Mouse (Mus musculus) hindbrain, embryonic 14.5 days (tissue): ENCODE results near the gene Rassf8. TPM values are rescaled to one million over a fixed set of nuclear protein-coding genes. Genes with fewer than 3 reads are reported as not detected.

Experiments
- ATAC-seq: fragments of 200-750 bp; cut with Nextera tagmentation; 2 replicates; pipeline ENCODE4 v1.8.0; 2017; ENCODE audit warnings: moderate number of reproducible peaks, mild to moderate bottlenecking, moderate TSS enrichment, moderate library complexity; ENCODE audit not compliant: low FRiP score
- DNase-seq: peaks from one replicate; pipeline ENCODE4 v3.0.0-alpha.2; 2015; ENCODE audit warnings: low spot score
- H3K27ac ChIP-seq: fragments of 300-500 bp; sonication (generic); 2 replicates; pipeline ENCODE4 v1.5.1; 2014; ENCODE audit warnings: mild to moderate bottlenecking, moderate library complexity
- H3K27me3 ChIP-seq: fragments of 300-500 bp; sonication (generic); 2 replicates; pipeline ENCODE4 v1.6.1; 2014; ENCODE audit warnings: mild to moderate bottlenecking, low read length, mixed read lengths; ENCODE audit not compliant: control insufficient read depth, insufficient read depth
- H3K36me3 ChIP-seq: fragments of 300-500 bp; sonication (generic); replicated peaks from 2 replicates; pipeline ENCODE4 v1.6.1; 2014; ENCODE audit not compliant: control insufficient read depth, insufficient read depth
- H3K4me1 ChIP-seq: fragments of 300-500 bp; sonication (generic); replicated peaks from 2 replicates; pipeline ENCODE4 v1.6.1; 2014; ENCODE audit warnings: antibody characterized with exemption, low read length, mixed read lengths; ENCODE audit not compliant: control insufficient read depth, insufficient read depth
- H3K4me2 ChIP-seq: fragments of 300-500 bp; sonication (generic); replicated peaks from 2 replicates; pipeline ENCODE4 v1.6.1; 2014; ENCODE audit warnings: mild to moderate bottlenecking, moderate library complexity
- H3K4me3 ChIP-seq: fragments of 300-500 bp; sonication (generic); replicated peaks from 2 replicates; pipeline ENCODE4 v1.5.1; 2014; ENCODE audit warnings: mild to moderate bottlenecking, low read length
- H3K9ac ChIP-seq: fragments of 300-500 bp; sonication (generic); 2 replicates; pipeline ENCODE4 v1.6.1; 2014
- H3K9me3 ChIP-seq: fragments of 300-500 bp; sonication (generic); 2 replicates; pipeline ENCODE4 v1.6.1; 2016; ENCODE audit warnings: low read length; ENCODE audit not compliant: control insufficient read depth
- WGBS: fragments of 180-500 bp; shearing (Covaris S2); extraction: QIAGEN DNeasy Blood & Tissue Kit; methylation state at CpG from one replicate; pipeline ENCODE4 v1.1.7; 2014; 5-methylcytosine and 5-hydroxymethylcytosine counted together
- polyA plus RNA-seq: library from polyadenylated mRNA; unstranded; fragments of >200 nt; fragmentation: Nextera tagmentation; extraction: Ambion mirVana; gene quantifications from 2 replicates; pipeline ENCODE4 v1.2.1, GENCODE M21; 2014

Gene Rassf8
- polyA plus RNA-seq, 1 experiment from 2014 or later: 5.0 TPM

- Histone ChIP-seq H3K9ac (no peak overlapping the region), H3K27ac (no peak overlapping the region), H3K9me3 (no peaks in the 10 kb centered on the region), H3K27me3 (no peaks in the 10 kb centered on the region), H3K36me3 (no peaks in the 10 kb centered on the region), H3K4me2 (no peak overlapping the region), H3K4me3 (no peak overlapping the region), H3K4me1 (no peaks in the 10 kb centered on the region)
- DNase-seq (no peak), ATAC-seq (no peak)
- WGBS: 97% methylated on average over 4 of the region's 4 CpGs
Observed at GRCm38 (mm10) chr6:145789738-145790137, 43.2 kb downstream of the Rassf8 start.

GRCm38 (mm10) chr6:145792373-145792772 is 45.8 kb downstream of the Rassf8 start:
- H3K4me2 ChIP-seq: no peak overlapping the region
- H3K9ac ChIP-seq: no peak overlapping the region
- H3K27ac ChIP-seq: no peak overlapping the region
- H3K4me1 ChIP-seq: no peaks in the 10 kb centered on the region
- WGBS: 78% methylated on average over 7 of the region's 7 CpGs
- ATAC-seq: no peak
- no peaks in the 10 kb centered on the region for H3K27me3 ChIP-seq
- no peaks in the 10 kb centered on the region for H3K36me3 ChIP-seq
- DNase-seq: no peak
- H3K4me3 ChIP-seq: no peak overlapping the region
- H3K9me3 ChIP-seq: no peaks in the 10 kb centered on the region

- no peak overlapping the region for H3K27ac ChIP-seq
- ATAC-seq (peak; percentile 43; the same call in 1 of the 2 replicates), DNase-seq (peak; percentile 73)
- no peak overlapping the region for H3K9ac ChIP-seq
- no peaks in the 10 kb centered on the region for H3K36me3 ChIP-seq
- H3K4me2 ChIP-seq: no peak overlapping the region
- no peak overlapping the region for H3K4me3 ChIP-seq
- 22% methylated on average over 4 of the region's 4 CpGs for WGBS
- no peaks in the 10 kb centered on the region for H3K4me1 ChIP-seq
- no peaks in the 10 kb centered on the region for H3K27me3 ChIP-seq
- no peaks in the 10 kb centered on the region for H3K9me3 ChIP-seq
Observed at GRCm38 (mm10) chr6:145793109-145793593, 46.6 kb downstream of the Rassf8 start.

GRCm38 (mm10) chr6:145794671-145795070 is 48.1 kb downstream of the Rassf8 start:
- Histone ChIP-seq H3K9me3 (no peaks in the 10 kb centered on the region), H3K27me3 (no peaks in the 10 kb centered on the region), H3K9ac (no peak overlapping the region), H3K4me3 (no peak overlapping the region), H3K27ac (no peak overlapping the region), H3K36me3 (no peaks in the 10 kb centered on the region), H3K4me2 (no peak overlapping the region), H3K4me1 (no peaks in the 10 kb centered on the region)
- no peak for ATAC-seq
- WGBS: 55% methylated on average over 4 of the region's 4 CpGs
- DNase-seq: no peak

GRCm38 (mm10) chr6:145796191-145797023 is 49.9 kb downstream of the Rassf8 start:
- ATAC-seq: no peak
- 47% methylated on average over 14 of the region's 14 CpGs for WGBS
- Histone ChIP-seq H3K27ac (no peak overlapping the region), H3K4me2 (no peak overlapping the region), H3K4me1 (no peaks in the 10 kb centered on the region), H3K36me3 (no peaks in the 10 kb centered on the region), H3K9ac (no peak overlapping the region), H3K4me3 (no peak overlapping the region), H3K27me3 (no peaks in the 10 kb centered on the region), H3K9me3 (no peaks in the 10 kb centered on the region)
- DNase-seq: no peak

- Histone ChIP-seq H3K4me2 (no peak overlapping the region), H3K27ac (no peak overlapping the region), H3K36me3 (no peaks in the 10 kb centered on the region), H3K27me3 (no peaks in the 10 kb centered on the region), H3K9ac (no peak overlapping the region), H3K4me3 (no peak overlapping the region), H3K4me1 (no peaks in the 10 kb centered on the region), H3K9me3 (no peaks in the 10 kb centered on the region)
- ATAC-seq (no peak), DNase-seq (no peak)
- 55% methylated on average over 3 of the region's 3 CpGs for WGBS
Observed at GRCm38 (mm10) chr6:145797692-145798091, 51.1 kb downstream of the Rassf8 start.

- WGBS: 86% methylated on average over 3 of the region's 3 CpGs
- H3K27ac ChIP-seq: no peak overlapping the region
Observed at GRCm38 (mm10) chr6:145801796-145802488, 55.4 kb downstream of the Rassf8 start.

GRCm38 (mm10) chr6:145802881-145803280 is 56.3 kb downstream of the Rassf8 start:
- DNase-seq (no peak), ATAC-seq (no peak)
- Histone ChIP-seq H3K9ac (no peak overlapping the region), H3K4me1 (no peaks in the 10 kb centered on the region), H3K4me2 (no peak overlapping the region), H3K36me3 (no peaks in the 10 kb centered on the region), H3K27ac (no peak overlapping the region), H3K9me3 (no peaks in the 10 kb centered on the region), H3K4me3 (no peak overlapping the region), H3K27me3 (no peaks in the 10 kb centered on the region)
- WGBS: 82% methylated on average over 8 of the region's 8 CpGs

More at GRCm38 (mm10) chr6:145801796-145802488, 55.4 kb downstream of the Rassf8 start:
- Histone ChIP-seq H3K4me1 (no peaks in the 10 kb centered on the region), H3K4me2 (no peak overlapping the region), H3K9ac (no peak overlapping the region), H3K4me3 (no peak overlapping the region), H3K27me3 (no peaks in the 10 kb centered on the region), H3K9me3 (no peaks in the 10 kb centered on the region), H3K36me3 (no peaks in the 10 kb centered on the region)
- ATAC-seq (no peak), DNase-seq (no peak)

GRCm38 (mm10) chr6:145804276-145804675 is 57.7 kb downstream of the Rassf8 start:
- Histone ChIP-seq H3K27me3 (no peaks in the 10 kb centered on the region), H3K4me3 (no peak overlapping the region), H3K9ac (no peak overlapping the region), H3K4me2 (no peak overlapping the region), H3K36me3 (no peaks in the 10 kb centered on the region), H3K27ac (no peak overlapping the region), H3K4me1 (no peaks in the 10 kb centered on the region), H3K9me3 (no peaks in the 10 kb centered on the region)
- DNase-seq: no peak
- ATAC-seq: no peak
- WGBS: 68% methylated on average over 3 of the region's 3 CpGs
